Mouse (Mus musculus) midbrain, embryonic 13.5 days (tissue): ENCODE measurements around the gene Zfand3. TPM values are rescaled to one million over a fixed set of nuclear protein-coding genes. Genes with fewer than 3 reads are reported as not detected.
A peak's percentile ranks its signal among the peaks of the same experiment; 100 is the strongest.

ENCODE experiments used
- ATAC-seq: fragments of 200-750 bp; cut with Nextera tagmentation; 2 replicates; pipeline ENCODE4 v1.8.0; 2017; ENCODE audit warnings: mild to moderate bottlenecking, moderate TSS enrichment, moderate library complexity
- H3K27ac ChIP-seq: fragments of 300-500 bp; sonication (generic); 2 replicates; pipeline ENCODE4 v1.5.1; 2015; ENCODE audit warnings: inconsistent platforms, mild to moderate bottlenecking, moderate library complexity
- H3K27me3 ChIP-seq: fragments of 300-500 bp; sonication (generic); 2 replicates; pipeline ENCODE4 v1.6.1; 2015; ENCODE audit warnings: mild to moderate bottlenecking, inconsistent platforms
- H3K36me3 ChIP-seq: fragments of 300-500 bp; sonication (generic); 2 replicates; pipeline ENCODE4 v1.6.1; 2015; ENCODE audit warnings: mild to moderate bottlenecking, inconsistent platforms
- H3K4me1 ChIP-seq: fragments of 300-500 bp; sonication (generic); replicated peaks from 2 replicates; pipeline ENCODE4 v1.6.1; 2015; ENCODE audit warnings: inconsistent platforms
- H3K4me2 ChIP-seq: fragments of 300-500 bp; sonication (generic); replicated peaks from 2 replicates; pipeline ENCODE4 v1.6.1; 2015; ENCODE audit warnings: moderate library complexity, mild to moderate bottlenecking, inconsistent platforms
- H3K4me3 ChIP-seq: fragments of 300-500 bp; sonication (generic); replicated peaks from 2 replicates; pipeline ENCODE4 v1.5.1; 2015; ENCODE audit warnings: mild to moderate bottlenecking, inconsistent platforms
- H3K9ac ChIP-seq: fragments of 300-500 bp; sonication (generic); replicated peaks from 2 replicates; pipeline ENCODE4 v1.6.1; 2015; ENCODE audit warnings: mild to moderate bottlenecking, inconsistent platforms
- H3K9me3 ChIP-seq: fragments of 300-500 bp; sonication (generic); 2 replicates; pipeline ENCODE4 v1.6.1; 2016; ENCODE audit warnings: mild to moderate bottlenecking, inconsistent platforms
- WGBS: fragments of 180-500 bp; shearing (Covaris S2); methylation state at CpG from one replicate; pipeline ENCODE4 v1.1.7; 2015; 5-methylcytosine and 5-hydroxymethylcytosine counted together
- polyA plus RNA-seq: library from polyadenylated mRNA; unstranded; fragments of >200 nt; fragmentation: Nextera tagmentation; extraction: Ambion mirVana; gene quantifications from 2 replicates; pipeline ENCODE4 v1.2.1, GENCODE M21; 2015

Zfand3 gene
- polyA plus RNA-seq, 1 experiment from 2014 or later, result 85.4 TPM

DNA sequence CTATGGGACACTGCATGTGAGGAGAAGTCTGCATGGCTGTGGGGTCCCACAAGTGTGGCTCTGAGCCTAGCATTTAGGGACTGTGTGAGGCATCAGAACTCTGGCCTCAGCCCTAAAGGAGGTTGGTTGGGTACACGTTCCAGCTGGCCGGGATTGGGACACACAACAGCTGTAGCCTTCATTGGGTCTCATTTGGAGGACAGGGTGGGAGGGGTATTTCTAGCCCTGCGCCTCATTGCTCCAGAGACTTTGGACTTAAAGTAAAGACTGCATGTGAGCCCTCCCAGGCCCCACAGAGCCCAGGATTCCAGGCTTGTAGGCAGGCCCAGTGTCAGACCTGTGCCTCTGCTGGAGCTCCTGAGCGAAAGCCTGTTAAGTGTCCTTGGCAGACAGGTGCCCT, 225.9 kb downstream of the Zfand3 start:
- Histone ChIP-seq H3K27me3 (no peaks in the 10 kb centered on the region), H3K36me3 (no peaks in the 10 kb centered on the region), H3K9ac (no peak overlapping the region), H3K27ac (no peak overlapping the region), H3K4me2 (no peak overlapping the region), H3K4me1 (peaks cover 49% of the 10 kb centered on the region), H3K9me3 (no peaks in the 10 kb centered on the region), H3K4me3 (no peak overlapping the region)
- 89% methylated on average over 4 of the region's 4 CpGs for WGBS
- ATAC-seq, result no peak

DNA sequence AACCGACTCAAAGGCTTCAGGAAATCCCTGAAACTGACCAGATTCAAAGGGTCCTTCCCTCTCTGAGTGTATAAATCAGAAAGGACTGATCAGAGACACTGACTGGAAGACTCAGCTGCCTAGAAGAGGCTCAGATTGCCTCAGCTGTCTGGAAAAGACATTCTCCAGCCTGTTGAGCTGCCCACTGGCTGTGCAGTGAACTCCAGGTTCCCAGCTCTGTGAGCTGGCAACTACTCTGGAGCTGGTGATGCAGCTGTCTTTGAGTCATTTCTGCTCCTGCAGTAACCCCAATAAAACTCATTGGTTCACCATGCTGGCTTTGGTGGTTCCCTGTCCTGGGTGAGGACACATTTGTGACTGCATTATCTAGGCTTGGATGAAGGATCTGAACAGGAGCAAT, 226.9 kb downstream of the Zfand3 start:
- Histone ChIP-seq H3K9me3 (no peaks in the 10 kb centered on the region), H3K4me1 (peaks cover 48% of the 10 kb centered on the region), H3K27me3 (no peaks in the 10 kb centered on the region), H3K4me2 (no peak overlapping the region), H3K9ac (no peak overlapping the region), H3K4me3 (no peak overlapping the region), H3K27ac (no peak overlapping the region), H3K36me3 (no peaks in the 10 kb centered on the region)
- WGBS, result 95% methylated on average over 1 of the region's 1 CpGs
- ATAC-seq, result no peak

DNA sequence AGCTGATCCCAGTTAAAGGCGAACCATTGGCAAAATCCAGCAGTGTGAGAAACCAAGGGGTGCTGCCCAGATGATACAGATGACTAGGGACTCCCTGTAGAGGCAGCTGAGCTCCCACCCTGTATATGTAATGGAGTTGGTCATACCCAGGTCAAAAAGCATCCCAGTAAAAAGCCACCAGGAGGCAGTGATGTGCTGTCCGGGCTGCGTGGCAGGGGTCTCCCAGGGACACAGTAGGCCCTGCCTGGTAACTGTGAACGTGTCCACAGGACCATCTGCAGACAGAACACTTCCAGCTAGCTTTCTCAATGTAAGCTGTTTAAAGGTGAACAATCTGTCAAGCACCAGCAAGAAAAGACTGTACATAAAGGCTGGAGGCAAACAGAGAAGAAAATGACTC, 228.2 kb downstream of the Zfand3 start:
- H3K27ac ChIP-seq, result peak overlapping the region; percentile 55; the same call in 1 of the 2 replicates
- H3K4me1 ChIP-seq, result peaks cover 55% of the 10 kb centered on the region
- no peaks in the 10 kb centered on the region for H3K9me3 ChIP-seq
- WGBS, result 41% methylated on average over 4 of the region's 4 CpGs
- ATAC-seq, result peak; percentile 61; the same call in 1 of the 2 replicates
- H3K9ac ChIP-seq, result no peak overlapping the region
- no peaks in the 10 kb centered on the region for H3K36me3 ChIP-seq
- H3K4me3 ChIP-seq, result no peak overlapping the region
- H3K4me2 ChIP-seq, result no peak overlapping the region
- no peaks in the 10 kb centered on the region for H3K27me3 ChIP-seq

DNA sequence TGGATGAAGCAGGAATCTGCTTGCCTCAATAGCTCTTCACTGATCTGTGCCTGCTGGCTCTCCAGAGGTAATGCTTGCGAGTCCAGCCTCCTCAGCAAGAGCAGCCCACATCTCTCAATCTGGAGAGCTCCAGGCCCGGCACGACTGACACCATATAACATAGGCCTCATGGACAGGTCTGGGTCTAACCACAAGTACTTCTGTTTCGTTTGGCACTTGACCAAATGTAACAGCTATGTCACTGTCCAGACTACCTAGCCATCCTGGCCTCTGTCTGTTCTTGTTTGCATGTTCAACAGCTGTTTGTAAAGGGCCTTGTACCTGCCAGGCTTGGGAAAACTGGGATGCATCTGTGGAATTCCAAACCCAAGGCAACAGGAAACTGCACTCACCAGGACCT, 230.8 kb downstream of the Zfand3 start:
- 86% methylated on average over 4 of the region's 4 CpGs for WGBS
- Histone ChIP-seq H3K36me3 (no peaks in the 10 kb centered on the region), H3K27me3 (no peaks in the 10 kb centered on the region), H3K9me3 (no peaks in the 10 kb centered on the region), H3K9ac (no peak overlapping the region), H3K4me2 (no peak overlapping the region), H3K4me3 (no peak overlapping the region), H3K4me1 (peaks cover 43% of the 10 kb centered on the region), H3K27ac (peak overlapping the region; percentile 0; the same call in 1 of the 2 replicates)
- no peak for ATAC-seq

DNA sequence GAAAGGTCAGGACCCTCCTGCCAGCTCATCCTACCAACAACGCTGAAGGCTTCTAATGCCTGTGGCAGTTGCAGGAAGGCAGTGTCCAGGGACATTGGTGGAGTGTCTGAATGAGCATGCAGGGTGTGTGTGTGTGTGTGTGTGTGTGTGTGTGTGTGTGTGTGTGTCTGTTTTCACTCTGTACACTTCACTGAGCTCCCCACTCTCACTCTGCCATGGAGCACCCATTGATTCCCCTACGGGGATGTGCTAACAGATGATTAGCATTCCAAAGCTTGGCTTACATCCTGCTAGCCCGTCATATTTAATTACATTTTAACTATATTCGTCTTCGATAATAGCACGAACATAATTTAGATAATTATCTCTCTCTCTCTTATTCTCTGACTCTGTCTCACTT, 232.1 kb downstream of the Zfand3 start:
- H3K36me3 ChIP-seq, result no peaks in the 10 kb centered on the region
- 0 out of 2 replicates have a peak overlapping the region, but pooled peaks have one; percentile 26 for H3K27ac ChIP-seq
- no peak overlapping the region for H3K9ac ChIP-seq
- 51% methylated on average over 6 of the region's 6 CpGs for WGBS
- H3K9me3 ChIP-seq, result no peaks in the 10 kb centered on the region
- ATAC-seq, result peak; percentile 61
- H3K4me2 ChIP-seq, result no peak overlapping the region
- no peaks in the 10 kb centered on the region for H3K27me3 ChIP-seq
- H3K4me3 ChIP-seq, result no peak overlapping the region
- peaks cover 52% of the 10 kb centered on the region for H3K4me1 ChIP-seq

DNA sequence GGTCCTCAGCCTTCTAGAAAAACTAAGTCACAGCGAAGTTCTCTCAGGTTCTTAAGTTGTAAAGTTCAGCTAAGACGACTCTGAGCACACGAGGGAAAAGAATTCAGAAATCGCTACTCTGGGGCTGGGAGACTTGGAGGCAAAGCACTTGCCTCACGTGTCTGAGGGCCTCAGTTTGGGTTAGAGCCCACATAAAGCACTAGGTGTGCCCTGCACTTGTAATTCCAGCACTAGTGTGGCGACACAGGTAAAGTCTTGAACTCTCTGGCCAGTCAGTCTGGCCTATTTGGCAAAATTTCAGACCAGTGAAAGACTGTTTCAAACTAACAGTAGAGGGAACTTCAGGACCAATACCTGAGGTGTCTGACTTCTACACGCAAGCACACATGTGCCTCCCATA, 233.1 kb downstream of the Zfand3 start:
- H3K27me3 ChIP-seq, result no peaks in the 10 kb centered on the region
- H3K9me3 ChIP-seq, result no peaks in the 10 kb centered on the region
- H3K4me3 ChIP-seq, result no peak overlapping the region
- H3K9ac ChIP-seq, result no peak overlapping the region
- H3K27ac ChIP-seq, result no peak overlapping the region
- H3K4me1 ChIP-seq, result peaks cover 54% of the 10 kb centered on the region
- no peak for ATAC-seq
- no peak overlapping the region for H3K4me2 ChIP-seq
- H3K36me3 ChIP-seq, result no peaks in the 10 kb centered on the region
- 90% methylated on average over 7 of the region's 7 CpGs for WGBS

DNA sequence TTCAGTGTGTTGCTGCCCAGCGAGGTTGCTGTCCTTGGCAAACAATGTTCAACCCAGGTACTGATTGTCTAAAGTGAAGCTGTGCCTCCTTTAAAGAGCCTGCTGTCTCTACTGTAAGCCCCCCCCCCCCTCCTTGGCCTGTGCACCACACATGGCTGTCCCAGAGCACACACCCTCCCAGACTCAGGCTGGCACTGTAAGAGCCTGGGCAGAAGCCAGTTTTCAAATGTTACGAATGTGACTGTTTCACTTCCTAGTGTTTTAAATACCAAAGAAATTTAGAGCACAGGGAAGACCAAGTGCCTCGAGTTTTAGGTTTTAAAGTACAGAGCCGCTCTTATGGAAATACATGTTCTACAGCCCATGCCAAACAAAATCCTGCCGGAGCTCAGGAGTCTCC, 234.9 kb downstream of the Zfand3 start:
- no peak for ATAC-seq
- 86% methylated on average over 5 of the region's 5 CpGs for WGBS
- peaks cover 54% of the 10 kb centered on the region for H3K4me1 ChIP-seq

DNA sequence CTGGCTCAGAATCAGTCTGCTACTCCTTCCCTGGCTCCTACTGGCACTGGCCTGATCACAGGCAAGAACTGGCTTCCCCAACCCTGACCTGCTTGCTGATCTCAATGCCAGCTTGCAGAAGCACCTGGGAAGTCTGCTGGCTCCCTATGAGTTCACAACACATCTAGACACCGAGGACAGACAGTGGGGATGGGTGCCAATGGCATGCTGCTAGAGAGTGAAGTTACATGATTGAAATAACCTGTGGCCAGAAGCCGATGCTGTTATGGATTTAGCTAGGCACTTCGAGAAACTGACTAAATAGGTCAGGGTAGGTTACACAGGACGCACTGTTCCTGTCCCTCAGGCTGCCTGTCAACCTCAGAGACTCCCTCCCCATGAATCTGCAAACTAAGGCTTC, 236.1 kb downstream of the Zfand3 start:
- ATAC-seq, result no peak

More for the DNA sequence above, 234.9 kb downstream of the Zfand3 start:
- no peak overlapping the region for H3K9ac ChIP-seq
- H3K9me3 ChIP-seq, result no peaks in the 10 kb centered on the region
- H3K27me3 ChIP-seq, result no peaks in the 10 kb centered on the region
- no peaks in the 10 kb centered on the region for H3K36me3 ChIP-seq
- no peak overlapping the region for H3K27ac ChIP-seq
- H3K4me3 ChIP-seq, result no peak overlapping the region
- H3K4me2 ChIP-seq, result no peak overlapping the region

DNA sequence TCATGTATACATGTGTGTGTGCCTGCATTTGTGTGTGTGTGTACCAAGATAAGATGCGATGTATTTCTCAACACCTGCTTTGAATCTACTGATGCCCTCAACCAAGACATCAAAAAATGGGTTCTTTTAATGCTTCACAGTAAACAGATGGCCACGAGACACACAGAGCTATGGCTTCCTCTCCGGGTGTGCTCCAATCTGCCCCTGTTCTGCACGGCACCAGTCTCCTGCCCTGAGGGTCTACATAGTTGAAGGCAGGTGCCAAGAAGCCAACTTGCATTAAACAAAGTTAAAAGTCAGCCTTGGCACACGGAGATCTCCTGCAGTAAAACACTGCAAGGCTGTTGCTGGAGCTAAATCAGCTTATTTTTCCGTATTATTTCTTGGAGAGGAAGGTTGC, 236.5 kb downstream of the Zfand3 start:
- peaks cover 61% of the 10 kb centered on the region for H3K4me1 ChIP-seq
- no peaks in the 10 kb centered on the region for H3K36me3 ChIP-seq
- no peak overlapping the region for H3K4me3 ChIP-seq
- no peak overlapping the region for H3K4me2 ChIP-seq
- ATAC-seq, result no peak
- 75% methylated on average over 6 of the region's 6 CpGs for WGBS
- no peaks in the 10 kb centered on the region for H3K9me3 ChIP-seq
- H3K27ac ChIP-seq, result 0 out of 2 replicates have a peak overlapping the region, but pooled peaks have one; percentile 1
- H3K9ac ChIP-seq, result no peak overlapping the region
- H3K27me3 ChIP-seq, result no peaks in the 10 kb centered on the region

More for the DNA sequence above, 236.1 kb downstream of the Zfand3 start:
- Histone ChIP-seq H3K27me3 (no peaks in the 10 kb centered on the region), H3K27ac (no peak overlapping the region), H3K9me3 (no peaks in the 10 kb centered on the region), H3K9ac (no peak overlapping the region), H3K36me3 (no peaks in the 10 kb centered on the region), H3K4me2 (no peak overlapping the region), H3K4me3 (no peak overlapping the region), H3K4me1 (peaks cover 61% of the 10 kb centered on the region)
- 86% methylated on average over 4 of the region's 4 CpGs for WGBS

DNA sequence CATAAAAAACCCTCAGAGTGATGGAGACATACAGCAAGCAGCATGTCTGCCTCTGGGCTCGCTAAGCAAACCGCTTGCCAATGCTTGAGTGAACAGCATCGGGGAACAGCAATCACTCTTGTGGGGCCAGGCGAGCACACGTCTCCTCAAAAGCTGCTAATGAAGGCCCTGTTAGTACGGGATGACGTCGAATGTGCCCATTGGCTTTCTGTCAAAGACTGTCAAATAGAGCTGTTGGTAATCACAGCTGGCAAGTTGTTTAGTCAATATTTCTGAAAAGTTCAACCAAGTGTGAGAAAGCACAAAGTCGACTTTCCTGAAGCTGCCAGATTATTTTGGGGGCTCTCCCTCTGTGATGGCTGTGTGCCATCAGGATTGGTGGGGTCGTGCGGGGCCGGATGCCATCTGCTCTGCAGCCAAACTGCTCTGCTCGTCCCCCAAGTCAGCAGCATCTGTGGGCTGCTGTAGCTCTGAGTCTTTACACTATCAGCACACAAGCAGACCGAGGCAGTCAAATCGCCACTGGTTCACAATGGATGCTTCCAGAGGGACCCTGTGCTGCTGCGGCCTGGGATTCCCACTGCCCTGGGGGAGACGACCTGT, 237.3 kb downstream of the Zfand3 start:
- H3K27me3 ChIP-seq, result no peaks in the 10 kb centered on the region
- H3K4me3 ChIP-seq, result no peak overlapping the region
- peak overlapping the region; percentile 32; the same call in 1 of the 2 replicates for H3K27ac ChIP-seq
- WGBS, result 60% methylated on average over 17 of the region's 17 CpGs
- no peak overlapping the region for H3K9ac ChIP-seq
- H3K4me1 ChIP-seq, result peaks cover 59% of the 10 kb centered on the region
- H3K36me3 ChIP-seq, result no peaks in the 10 kb centered on the region
- H3K4me2 ChIP-seq, result no peak overlapping the region
- no peak for ATAC-seq
- no peaks in the 10 kb centered on the region for H3K9me3 ChIP-seq

DNA sequence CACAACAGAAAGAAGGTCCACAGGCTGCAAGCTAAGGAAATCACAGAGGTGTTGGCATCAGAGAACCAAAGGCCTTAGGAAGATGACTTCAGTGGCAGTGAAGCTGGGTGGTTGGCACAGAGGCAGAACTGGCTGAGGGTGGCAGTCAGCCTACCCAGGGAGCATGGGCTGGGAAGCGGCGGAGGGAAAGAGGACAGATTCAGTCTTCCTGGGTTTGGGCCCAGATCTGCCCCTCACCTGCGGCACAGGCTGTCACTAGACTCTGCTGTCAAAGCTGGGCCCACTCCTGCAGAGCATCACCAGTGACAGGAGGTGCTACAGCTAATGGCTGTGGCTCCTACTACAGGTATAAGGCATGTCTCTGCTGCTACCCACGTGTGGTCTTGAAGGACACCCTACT, 238.1 kb downstream of the Zfand3 start:
- Histone ChIP-seq H3K4me1 (peaks cover 57% of the 10 kb centered on the region), H3K4me2 (no peak overlapping the region), H3K27me3 (no peaks in the 10 kb centered on the region), H3K36me3 (no peaks in the 10 kb centered on the region), H3K4me3 (no peak overlapping the region), H3K9me3 (no peaks in the 10 kb centered on the region), H3K27ac (0 out of 2 replicates have a peak overlapping the region, but pooled peaks have one; percentile 32), H3K9ac (no peak overlapping the region)
- 93% methylated on average over 4 of the region's 4 CpGs for WGBS
- no peak for ATAC-seq

DNA sequence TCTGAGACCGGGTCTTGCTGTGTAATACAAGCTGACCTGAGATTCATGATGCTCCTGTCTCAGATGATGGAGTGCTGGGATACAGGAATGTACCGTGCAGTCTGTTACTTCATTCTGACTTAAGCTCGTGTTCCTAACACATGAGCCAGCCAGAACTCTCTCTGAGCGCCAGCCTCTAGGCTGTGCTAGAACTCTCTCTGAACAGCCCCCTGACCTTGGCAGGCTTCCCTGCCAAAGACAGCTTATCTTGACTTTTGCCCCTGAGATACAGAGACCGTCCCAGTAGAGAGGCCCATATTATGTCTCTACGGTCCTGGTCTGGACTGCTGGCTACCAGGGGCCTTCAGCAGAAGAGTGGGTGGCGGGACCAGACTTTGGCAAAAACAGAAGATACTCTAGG, 239.0 kb downstream of the Zfand3 start:
- Histone ChIP-seq H3K4me1 (peaks cover 57% of the 10 kb centered on the region), H3K4me2 (no peak overlapping the region), H3K9me3 (no peaks in the 10 kb centered on the region), H3K27me3 (no peaks in the 10 kb centered on the region), H3K4me3 (no peak overlapping the region), H3K27ac (no peak overlapping the region), H3K9ac (no peak overlapping the region), H3K36me3 (no peaks in the 10 kb centered on the region)
- no peak for ATAC-seq
- WGBS, result 89% methylated on average over 7 of the region's 7 CpGs
